Mouse (Mus musculus) kidney, postnatal 4 days (tissue): Measurements from ENCODE around the gene Iqcf3.
A peak's percentile ranks its signal among the peaks of the same experiment; 100 is the strongest.
"Not testable (repeated sequence)": the region's sequence is repeated elsewhere in the genome, so short reads cannot be mapped to it uniquely, and the experiment has no call there.

ENCODE experiments used
- DNase-seq, 2 experiments: peaks; one replicate each; pipeline ENCODE4 v3.0.0; 2021; ENCODE audit warnings: mixed read lengths in 2 of 2

Gene Iqcf3

GRCm38 (mm10) chr9:106504246-106504645, 57.2 kb downstream of the Iqcf3 start:
- no peak for DNase-seq

GRCm38 (mm10) chr9:106501846-106502245, 59.6 kb downstream of the Iqcf3 start:
- no peak for DNase-seq

DNA sequence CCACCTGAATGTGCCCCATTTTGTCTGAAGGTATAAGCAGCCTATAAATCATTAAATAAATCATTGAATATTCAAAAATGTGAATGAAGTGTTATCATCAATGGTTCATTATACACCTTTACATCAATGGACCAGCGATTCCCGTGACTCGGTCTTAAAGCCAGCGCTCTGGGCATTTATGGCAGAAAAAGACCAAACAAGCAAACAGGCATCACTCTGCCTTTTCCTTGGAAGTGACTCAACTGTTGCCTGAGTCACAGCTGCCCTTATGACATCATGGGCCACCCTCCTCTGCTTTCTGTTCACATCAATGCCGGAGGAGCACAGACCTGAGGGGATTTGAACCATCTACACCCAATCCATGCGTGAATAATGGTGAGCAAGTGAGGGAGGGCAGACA, 61.8 kb downstream of the Iqcf3 start, which contains the start of gene Iqcf1:
TSS of gene Iqcf1 (plus strand) at position 301 of the 400 bp plus-strand sequence.
- DNase-seq: no peak

DNA sequence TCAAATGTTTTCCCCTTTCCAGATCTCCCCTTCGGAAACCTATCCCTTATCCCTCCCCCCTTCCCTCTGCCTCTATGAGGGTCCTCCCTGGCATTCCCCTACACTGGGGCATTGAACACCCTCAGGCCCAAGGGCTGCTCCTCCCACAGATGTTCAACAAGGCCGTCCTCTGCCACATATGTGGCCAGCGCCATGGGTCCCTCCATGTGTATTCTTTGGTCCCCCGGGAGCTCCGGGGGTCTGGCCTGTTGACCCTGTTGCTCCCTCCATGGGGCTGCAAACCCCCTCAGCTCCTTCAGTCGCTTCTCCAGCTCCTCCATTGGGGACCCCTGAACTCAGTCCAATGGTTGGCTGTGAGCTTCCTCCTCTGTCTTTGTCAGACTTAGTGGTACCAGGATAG, 73.8 kb downstream of the Iqcf3 start:
- not testable (repeated sequence) for DNase-seq

GRCm38 (mm10) chr9:106485076-106485475, 76.4 kb downstream of the Iqcf3 start:
- no peak for DNase-seq

GRCm38 (mm10) chr9:106483606-106484005, 77.8 kb downstream of the Iqcf3 start:
- DNase-seq: no peak

GRCm38 (mm10) chr9:106483136-106483535, 78.3 kb downstream of the Iqcf3 start:
- no peak for DNase-seq

GRCm38 (mm10) chr9:106482578-106483115, 78.8 kb downstream of the Iqcf3 start:
- no peak for DNase-seq

- no peak for DNase-seq
These were observed 79.8 kb downstream of the Iqcf3 start for GRCm38 (mm10) chr9:106481676-106482075.

- DNase-seq: no peak
These were observed 80.4 kb downstream of the Iqcf3 start for GRCm38 (mm10) chr9:106481075-106481474.

GRCm38 (mm10) chr9:106480541-106480940, 80.9 kb downstream of the Iqcf3 start:
- DNase-seq: no peak

DNA sequence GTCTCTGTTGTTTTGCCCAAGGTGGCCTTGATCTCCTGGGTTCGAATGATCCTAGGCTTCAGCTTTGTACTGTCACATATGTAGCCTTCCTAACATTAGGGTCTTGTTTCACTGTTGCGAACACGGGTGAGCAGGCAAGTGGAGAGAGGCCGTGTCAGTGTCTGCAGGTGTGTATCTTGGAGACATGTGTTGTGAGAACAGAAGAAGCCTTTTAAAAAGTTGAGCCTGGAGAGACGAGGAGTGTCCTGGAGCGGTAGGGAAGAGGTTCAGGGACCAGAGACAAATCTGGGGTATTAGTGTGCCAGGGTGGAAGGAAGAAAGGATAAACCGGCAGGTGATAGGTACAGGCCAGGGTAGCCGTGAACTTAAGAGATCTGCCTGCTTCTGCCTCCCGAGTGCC, 83.3 kb downstream of the Iqcf3 start:
- DNase-seq: no peak

- no peak for DNase-seq
These were observed 83.8 kb downstream of the Iqcf3 start for GRCm38 (mm10) chr9:106477649-106478048.

DNA sequence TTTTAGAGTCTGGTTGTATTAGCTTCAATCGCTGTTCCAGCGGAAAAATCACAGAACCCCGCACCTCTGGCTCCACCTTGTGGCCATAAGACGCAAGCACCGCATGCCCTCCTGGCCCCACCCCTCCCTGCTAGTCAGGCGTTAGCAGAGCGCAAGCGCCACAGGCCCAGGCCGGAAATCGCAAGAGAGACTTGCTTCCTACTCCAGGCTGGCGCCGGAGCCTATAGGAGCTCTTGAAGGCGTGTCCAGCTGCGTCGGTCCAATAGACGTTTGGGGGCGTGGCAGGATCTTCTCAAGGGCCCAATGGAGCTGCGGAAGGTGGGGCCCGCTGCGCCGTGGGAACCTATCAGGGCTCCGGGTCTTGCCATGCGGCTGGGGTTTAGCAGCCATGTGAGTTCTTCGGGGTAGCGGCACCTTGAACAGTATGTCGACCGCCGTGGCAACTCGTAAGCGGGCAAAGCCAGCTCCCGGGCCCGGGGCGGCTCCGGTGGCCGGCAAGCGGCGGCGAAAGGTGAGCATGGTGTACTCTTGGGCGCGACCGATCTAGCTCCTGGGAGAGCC, 84.4 kb downstream of the Iqcf3 start, which contains the start of gene Parp3:
TSS of gene Parp3 (minus strand) at position 26 of the 561 bp plus-strand sequence.
- peak; percentile 98 to 99 for DNase-seq

- DNase-seq: peak in 1 of 2 experiments; percentile 62
These were observed 85.2 kb downstream of the Iqcf3 start for GRCm38 (mm10) chr9:106476002-106476923.

DNA sequence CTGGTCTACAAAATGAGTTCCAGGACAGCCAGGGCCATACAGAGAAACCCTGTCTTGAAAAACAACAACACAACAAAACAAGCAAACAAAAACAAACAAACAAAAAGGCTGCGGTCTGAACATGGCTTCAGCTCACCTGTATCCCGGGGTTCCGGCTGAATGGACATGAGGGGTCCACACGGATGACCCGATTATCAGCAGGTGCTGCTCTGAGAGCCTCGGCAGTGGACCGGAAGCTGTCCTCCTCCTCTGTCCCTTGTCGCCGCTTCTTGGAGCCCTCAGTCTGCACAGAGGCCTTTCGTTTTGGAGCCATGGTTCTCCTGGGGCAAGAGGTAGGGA, 85.8 kb downstream of the Iqcf3 start, which contains the start of gene Rrp9:
TSS of gene Rrp9 (plus strand) at position 301 of the 339 bp plus-strand sequence.
- DNase-seq: no peak

GRCm38 (mm10) chr9:106475046-106475445, 86.4 kb downstream of the Iqcf3 start:
- peak; percentile 51 to 68 for DNase-seq

DNA sequence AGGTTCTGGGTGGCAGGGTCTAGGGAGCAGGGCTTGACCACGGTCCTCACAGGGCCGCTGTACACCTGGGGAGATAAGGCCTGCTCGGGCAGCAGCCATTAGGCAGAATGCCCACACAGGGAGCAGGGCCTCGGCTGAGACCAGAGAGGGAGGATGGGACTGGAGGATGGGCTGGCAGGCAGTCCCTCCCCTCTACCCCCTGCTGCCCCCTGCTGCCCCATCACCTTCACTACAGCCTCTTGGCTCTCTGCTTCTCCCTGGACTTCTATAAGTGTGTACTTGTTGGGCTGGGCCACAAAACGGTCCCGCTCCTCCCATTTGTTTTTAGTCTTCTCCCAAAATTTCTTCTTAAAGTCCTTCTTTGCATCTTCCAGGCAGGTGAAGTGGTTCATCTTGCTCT, 87.0 kb downstream of the Iqcf3 start:
- peak; percentile 85 to 87 for DNase-seq

- DNase-seq: peak in 1 of 2 experiments; percentile 22
These were observed 87.7 kb downstream of the Iqcf3 start for GRCm38 (mm10) chr9:106473753-106474105.

DNA sequence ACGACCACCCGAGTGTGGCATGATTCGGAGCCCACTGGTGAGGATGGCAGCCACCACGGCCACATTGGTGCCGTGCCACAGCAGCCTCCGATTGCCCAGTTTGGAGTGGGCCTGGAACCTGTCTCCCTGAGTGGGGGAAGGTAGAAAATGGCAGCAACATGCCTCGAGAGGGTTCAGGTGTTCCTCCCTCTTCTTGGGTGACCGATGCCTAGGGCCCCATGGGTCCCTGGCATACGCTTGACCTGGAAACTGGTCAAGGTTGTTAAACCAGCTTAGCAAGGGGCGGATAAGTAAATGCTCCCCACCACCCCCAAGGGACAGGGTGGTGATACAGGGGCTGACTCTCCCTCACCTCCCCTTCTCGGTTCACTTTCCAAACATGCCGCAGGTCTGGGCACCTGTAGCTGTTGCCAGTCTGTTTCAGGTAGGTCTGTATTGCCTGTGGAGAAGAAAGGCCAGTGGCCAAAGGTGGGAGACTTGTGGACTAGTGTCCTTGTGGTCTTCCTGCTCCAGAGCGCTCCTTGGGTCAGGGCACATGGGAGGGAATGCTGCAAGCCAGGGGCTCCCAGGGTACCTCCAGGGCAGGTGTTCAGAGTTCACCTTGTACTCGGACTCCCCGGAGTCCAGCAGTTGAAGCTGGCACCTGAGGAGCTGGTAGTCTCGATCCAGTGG, 88.2 kb downstream of the Iqcf3 start:
- DNase-seq: peak in 1 of 2 experiments; percentile 4

GRCm38 (mm10) chr9:106472321-106472720, 89.1 kb downstream of the Iqcf3 start:
- DNase-seq: peak in 1 of 2 experiments; percentile 14

GRCm38 (mm10) chr9:106471892-106472291, 89.5 kb downstream of the Iqcf3 start:
- peak; percentile 79 to 88 for DNase-seq
